Mouse (Mus musculus) ES-CJ7 (cell line): ENCODE measurements around the gene Ybx2.
"Not testable (repeated sequence)": the region's sequence is repeated elsewhere in the genome, so short reads cannot be mapped to it uniquely, and the experiment has no call there.

Experiments used
- DNase-seq: peaks from one replicate; pipeline ENCODE4 v3.0.0; 2011; ENCODE audit warnings: low read depth, low spot score

Ybx2 gene

GRCm38 (mm10) chr11:69914917-69915430 lies 20.6 kb upstream of the Ybx2 start:
- no peak for DNase-seq

- DNase-seq = peak; percentile 50
These were observed 19.6 kb upstream of the Ybx2 start for GRCm38 (mm10) chr11:69915667-69916627.

DNA sequence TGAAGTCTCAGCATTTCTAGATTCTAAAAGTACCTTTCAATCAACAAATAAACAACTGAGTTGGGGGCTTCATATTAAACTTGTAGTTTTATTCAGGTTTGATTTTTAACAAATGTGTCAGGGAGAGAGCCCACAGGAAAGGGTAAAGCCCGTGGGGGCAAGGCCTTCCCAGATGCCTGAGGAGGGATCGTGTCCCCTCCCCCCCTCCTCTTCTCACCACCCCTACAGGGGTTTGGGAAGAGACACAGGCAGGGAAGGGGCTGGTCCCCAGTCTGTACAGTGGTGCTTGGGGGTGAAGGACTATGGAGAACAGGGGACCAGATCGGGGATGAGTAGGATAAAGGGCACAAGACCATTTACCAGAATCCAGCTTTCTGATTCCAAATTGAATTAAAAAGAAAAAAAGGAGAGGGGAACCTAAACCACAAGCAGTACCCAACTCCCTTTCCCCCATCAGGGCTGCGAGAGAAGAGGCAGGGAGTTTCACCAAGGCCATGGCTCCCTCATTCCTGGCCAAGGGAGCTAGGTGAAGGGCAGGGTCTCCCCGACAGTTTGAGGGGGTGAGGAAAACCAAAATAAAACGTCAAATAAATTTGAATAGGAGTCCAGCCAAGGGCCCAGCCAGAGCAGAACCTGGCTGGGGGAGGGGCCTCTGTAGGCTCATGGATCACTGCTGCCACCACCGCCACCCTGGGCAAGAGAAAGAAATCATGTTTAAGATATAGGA lies 18.8 kb upstream of the Ybx2 start:
- not testable (repeated sequence) for DNase-seq

DNA sequence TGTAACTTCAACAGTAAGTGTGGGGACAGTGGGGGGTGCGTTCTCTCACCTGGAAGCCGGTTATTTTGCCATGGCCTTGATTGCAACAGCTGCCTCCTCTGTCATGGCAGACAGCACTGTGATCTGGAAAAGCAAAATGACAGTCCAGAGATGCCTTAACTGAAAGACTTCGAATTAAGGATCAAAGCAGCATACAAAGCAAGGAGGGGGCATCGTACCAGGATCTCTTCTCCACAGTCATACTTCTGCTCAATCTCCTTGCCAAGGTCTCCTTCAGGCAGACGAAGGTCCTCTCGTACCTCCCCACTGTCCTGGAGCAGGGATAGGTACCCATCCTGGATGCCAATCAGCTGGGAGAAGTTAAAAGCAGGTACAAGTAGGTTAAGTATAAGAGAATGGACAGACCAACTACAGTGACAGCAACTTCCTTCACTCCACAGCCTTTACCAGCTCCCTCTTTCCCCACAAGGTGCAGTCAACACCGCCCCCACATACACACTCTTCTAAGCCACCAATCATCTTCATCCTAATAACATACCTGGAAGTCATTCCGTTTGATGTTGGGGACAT lies 18.1 kb upstream of the Ybx2 start:
- no peak for DNase-seq

DNA sequence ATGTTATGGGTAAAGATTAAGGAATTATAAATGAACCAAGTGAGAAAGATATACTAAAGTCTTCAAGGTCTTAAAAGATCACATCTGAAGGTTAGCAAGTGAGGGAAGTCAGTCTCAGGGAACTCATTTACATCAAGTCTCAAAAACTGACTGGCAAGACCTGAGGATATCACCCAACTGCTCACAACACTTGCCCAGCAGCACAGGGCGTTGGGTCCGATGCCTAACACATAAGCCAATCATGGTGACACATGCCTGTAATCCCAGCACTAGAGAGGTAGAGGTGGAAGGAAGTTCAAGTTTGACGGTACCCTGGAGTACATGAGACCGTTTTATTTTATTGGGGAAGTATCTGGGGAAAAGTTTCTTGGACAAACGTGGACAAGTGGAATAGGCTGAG lies 17.5 kb upstream of the Ybx2 start:
- DNase-seq = no peak

DNA sequence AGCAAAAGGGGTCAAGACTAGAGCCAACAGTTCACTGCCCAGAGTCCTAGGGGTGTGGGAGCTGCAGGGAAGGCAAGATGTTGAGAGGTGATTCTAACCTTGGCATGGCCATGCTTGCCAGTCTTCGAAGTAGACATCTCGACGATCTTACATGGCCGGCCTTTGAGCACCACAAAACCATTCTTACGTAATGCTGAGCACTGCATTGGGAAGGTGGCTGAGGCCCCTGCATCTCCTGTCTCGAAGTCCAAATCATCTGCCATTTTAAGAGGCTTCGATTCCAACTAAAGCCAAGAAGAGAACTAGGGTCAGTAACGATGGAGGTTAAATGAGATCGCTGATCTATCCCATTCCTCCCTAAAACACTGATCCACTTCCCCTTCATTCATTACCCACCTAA lies 16.5 kb upstream of the Ybx2 start:
- DNase-seq = no peak

- DNase-seq = peak; percentile 92
These were observed 15.8 kb upstream of the Ybx2 start for GRCm38 (mm10) chr11:69919661-69920265.

- peak; percentile 80 for DNase-seq
These were observed 15.1 kb upstream of the Ybx2 start for GRCm38 (mm10) chr11:69920266-69921031.

DNA sequence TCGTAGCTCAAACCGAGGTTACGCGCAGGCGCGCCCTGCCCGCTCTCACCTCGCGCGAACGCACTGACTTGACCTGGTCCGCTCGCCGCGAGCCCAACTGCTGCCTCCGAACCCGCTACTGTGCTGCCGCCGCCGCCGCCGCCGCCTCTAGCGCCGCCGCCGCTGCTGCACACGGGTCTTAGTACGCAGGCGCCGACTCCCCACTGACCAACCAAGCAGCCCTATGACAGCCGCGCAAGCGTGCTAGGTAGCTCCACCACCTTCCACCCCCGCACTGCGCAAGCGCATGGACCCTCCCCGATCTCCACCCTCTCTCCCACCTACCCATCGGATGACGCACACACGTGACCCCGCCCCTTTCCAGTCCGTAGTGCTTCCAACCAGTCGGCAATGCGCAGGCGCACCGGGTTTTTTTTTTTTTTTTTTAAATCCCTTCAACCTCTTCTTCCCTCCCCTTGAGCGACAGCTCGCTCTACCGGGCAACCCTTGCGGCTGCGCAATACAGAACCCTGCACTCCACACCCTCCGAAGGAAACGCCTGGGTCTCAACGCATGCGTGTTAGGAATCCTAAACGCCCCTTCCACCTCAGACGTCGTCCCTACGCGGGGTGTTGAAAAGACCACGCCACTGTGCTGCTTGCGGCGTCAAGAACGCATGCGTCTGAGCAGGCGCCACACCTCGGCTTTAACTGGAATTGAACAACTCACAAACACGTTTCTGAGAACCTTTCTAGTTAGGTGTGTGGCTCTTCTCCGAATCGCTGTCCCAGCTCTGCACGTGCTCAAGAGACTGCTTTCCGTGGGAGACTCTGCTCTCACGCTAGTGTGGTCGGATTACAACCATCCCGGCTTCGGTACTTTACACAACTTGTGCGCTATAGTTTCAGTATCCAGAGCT lies 14.2 kb upstream of the Ybx2 start, which contains the start of gene Eif5a:
TSS of gene Eif5a (minus strand) at position 845 of the 898 bp plus-strand sequence.
- peak; percentile 100 for DNase-seq

- peak; percentile 49 for DNase-seq
These were observed 13.4 kb upstream of the Ybx2 start for GRCm38 (mm10) chr11:69922012-69922756.

DNA sequence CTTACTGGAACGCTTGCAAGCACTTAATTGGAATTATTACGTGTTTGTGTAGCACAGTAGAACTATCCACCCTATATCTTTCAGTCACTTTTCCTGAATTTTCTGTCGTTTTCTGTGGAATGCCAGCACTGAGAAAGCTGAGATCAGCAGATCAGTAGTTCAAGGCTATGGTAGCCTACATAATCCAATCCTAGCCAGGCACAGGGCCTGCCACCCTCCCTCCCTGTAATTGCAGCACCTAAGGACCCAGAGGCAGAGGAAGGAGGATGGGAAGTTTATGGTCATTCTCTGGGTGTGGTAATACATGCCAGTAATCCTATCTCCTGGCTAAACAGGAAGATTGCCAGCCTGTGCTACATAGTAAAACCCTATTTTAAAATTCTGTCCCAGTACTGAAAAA lies 12.8 kb upstream of the Ybx2 start:
- no peak for DNase-seq

- DNase-seq = no peak
These were observed 8.1 kb upstream of the Ybx2 start for GRCm38 (mm10) chr11:69927501-69927900.

GRCm38 (mm10) chr11:69929712-69930111 lies 5.9 kb upstream of the Ybx2 start:
- no peak for DNase-seq

- not testable (repeated sequence) for DNase-seq
These were observed 5.4 kb upstream of the Ybx2 start for GRCm38 (mm10) chr11:69930176-69930575.

DNA sequence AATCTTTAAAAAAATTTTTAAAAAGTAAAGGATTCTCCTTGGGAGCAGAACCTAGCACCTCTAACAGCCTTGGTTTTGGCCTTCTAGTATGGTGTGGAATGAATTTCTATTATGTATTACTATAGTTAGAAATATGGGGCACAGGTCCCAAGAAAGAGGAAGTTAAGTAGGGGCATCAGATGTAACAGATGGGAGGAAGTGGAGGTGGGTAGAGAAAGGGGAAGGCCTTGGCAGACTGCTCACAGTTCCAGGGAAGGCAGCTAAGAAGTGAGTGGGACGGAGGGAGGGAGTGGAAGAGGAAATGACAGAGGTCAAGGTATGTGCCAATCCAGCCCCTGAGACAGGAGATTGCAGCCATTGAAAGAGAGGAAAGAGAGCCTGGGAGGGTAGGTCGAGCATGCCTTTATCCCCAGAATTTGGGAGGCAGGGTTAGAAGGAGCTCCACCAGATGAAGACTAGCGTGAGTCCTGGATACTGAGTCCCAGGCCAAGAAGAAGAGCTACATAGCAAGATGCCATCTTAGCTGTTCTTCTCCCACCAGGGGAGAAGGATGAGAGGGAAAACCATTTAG lies 4.5 kb upstream of the Ybx2 start:
- no peak for DNase-seq

- DNase-seq = no peak
These were observed 3.8 kb upstream of the Ybx2 start for GRCm38 (mm10) chr11:69931769-69932168.

DNA sequence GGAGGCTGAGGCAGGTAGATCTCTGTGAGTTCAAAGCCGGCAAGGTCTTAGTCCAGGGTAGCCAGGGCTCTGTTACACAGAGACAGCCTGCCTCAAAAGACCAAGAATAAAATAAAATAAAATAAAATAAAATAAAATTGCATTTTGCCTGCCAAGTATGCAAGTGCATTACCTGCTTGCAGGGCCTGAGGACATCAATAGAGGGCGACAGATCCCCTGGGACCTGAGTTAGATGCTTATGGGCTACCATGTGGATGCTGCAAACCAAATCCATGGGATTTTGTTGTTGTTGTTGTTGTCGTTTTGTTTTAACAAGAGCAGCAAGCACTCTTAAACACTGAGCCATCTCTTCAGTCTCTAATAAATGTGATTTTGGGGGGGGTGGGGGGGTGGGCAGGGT lies 3.3 kb upstream of the Ybx2 start:
- DNase-seq = peak; percentile 60

DNA sequence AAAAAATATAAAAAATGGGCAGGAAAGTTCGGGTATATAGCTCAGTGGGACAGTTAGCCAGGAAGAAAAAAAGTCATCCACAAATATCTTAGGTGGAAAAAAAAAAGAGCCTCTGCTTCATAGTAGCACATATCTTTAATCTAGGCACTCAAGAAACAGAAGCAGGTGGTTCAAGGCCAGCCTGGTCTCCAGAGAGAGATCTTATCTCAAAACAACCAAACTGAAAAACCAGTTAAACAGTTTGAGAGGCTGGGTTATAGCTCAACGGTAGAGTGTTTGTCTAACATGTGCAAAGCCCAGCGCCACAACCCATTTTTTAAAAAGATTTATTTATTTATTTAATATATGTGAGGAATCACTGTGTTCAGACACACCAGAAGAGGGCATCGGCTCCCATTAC lies 2.5 kb upstream of the Ybx2 start:
- DNase-seq = no peak

GRCm38 (mm10) chr11:69934169-69934568 lies 1.4 kb upstream of the Ybx2 start:
- DNase-seq = peak; percentile 88
